Mouse (Mus musculus): ENCODE data around the gene Gm16253.

Gene Gm16253

GRCm38 (mm10) chr3:96573611-96574511 is 2.9 kb upstream of the Gm16253 start:
- DNase-seq (ENCODE audit: low read depth, low spot score), result no peak

DNA sequence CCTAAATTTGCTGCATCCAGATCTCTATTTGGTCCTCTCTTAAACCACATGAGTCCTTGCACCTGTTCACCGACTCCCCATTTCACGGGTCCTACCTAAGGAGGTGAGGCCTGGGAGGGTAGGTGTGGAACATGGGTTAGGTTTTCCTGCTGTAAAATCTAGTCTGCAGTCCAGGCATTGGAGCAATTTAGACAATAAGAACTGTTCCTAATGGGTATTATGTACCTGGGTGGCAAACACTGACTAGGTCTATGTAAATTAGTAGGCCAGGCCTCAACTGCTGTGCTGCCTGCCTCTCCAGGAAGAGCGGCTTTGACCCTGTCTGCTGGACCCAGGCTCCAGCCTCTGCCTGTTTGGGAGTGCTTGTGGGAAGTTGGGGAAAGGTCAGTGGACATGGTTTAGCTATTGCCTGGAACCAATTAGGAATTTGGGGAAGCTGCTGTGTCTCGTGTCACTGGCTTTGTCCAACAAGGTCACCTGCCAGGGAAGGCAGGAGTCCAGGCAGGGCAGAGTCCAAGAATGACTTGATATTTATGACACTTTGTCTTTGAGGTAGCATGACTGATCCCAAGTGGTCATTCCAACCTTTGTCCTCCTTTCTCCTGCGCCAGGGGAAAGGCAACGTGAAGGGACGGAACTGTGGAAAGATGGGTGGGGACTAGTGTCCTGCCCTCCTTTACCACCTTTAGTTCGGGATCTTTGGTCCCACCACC is 1.4 kb upstream of the Gm16253 start:
- no peak for DNase-seq (ENCODE audit: low read depth, low spot score)

GRCm38 (mm10) chr3:96576005-96576658 is 652 bp upstream of the Gm16253 start:
- peak; percentile 83 for DNase-seq (ENCODE audit: low read depth, low spot score)

- DNase-seq (ENCODE audit: low read depth, low spot score), result peak; percentile 80
These were observed 782 bp downstream of the Gm16253 start for GRCm38 (mm10) chr3:96577566-96577965.

GRCm38 (mm10) chr3:96578561-96579238 is 1.9 kb downstream of the Gm16253 start:
- DNase-seq (ENCODE audit: low read depth, low spot score), result no peak

DNA sequence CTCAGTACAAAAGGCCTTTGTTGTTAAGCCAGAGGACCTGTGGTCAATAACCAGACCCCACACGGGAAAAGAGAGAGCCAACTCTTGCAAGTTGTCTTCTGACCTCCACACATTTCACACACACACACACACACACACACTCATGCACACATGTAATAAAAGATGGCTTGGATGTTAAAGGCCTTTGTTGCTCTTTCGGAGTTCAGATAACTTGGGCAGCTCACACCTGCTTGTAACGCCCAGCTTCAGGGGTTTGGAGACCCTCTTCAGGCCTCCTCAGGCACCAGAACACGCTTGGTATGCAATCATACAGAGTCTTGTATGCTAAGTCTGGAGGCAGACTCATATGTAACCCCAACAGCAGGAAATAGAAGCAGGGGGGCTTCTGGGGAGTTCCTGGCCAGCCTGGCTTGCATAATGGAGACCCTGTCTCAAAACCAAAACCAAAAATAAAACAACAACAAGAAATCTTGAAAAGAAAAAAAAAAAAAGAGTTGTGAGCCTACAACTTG is 2.5 kb downstream of the Gm16253 start:
- no peak for DNase-seq (ENCODE audit: low read depth, low spot score)

- peak; percentile 95 for DNase-seq (ENCODE audit: low read depth, low spot score)
These were observed 3.2 kb downstream of the Gm16253 start for GRCm38 (mm10) chr3:96579885-96580454.

GRCm38 (mm10) chr3:96581141-96581540 is 4.4 kb downstream of the Gm16253 start:
- no peak for DNase-seq (ENCODE audit: low read depth, low spot score)

DNA sequence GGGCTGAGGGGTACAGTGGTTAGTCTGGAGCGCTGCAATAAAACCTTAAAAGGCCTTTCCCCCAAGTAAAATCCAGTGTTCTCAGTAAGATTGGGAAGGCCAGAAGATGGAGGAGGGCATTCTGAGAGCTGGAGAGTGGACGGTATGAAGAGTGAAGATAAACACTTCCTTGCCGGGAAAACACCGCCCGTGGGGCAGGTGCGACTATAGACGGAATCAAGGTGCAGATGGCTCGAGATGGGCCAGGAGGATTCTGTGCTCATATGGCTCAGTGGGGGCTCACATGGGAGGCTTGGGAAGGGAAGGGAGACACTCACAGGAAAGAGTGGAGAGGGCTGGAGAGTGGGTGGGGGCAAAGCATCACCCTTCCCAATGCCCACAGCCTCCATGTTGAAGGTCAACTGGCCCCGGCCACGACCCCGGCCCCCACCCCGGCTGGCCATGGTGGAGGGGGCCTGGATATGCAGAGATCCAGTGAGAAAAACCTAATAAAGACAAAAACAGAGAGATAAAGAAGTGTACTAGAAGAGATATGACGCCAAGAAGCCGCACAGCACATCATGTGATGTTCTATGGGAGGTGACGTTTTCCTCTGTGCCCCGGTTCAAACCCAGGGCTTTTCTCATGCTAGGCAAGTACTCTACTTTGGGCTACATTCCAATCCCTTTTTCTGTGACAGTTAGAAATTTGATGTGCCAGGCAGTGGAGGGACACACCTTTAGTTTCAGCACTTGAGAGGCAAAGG is 5.2 kb downstream of the Gm16253 start:
- DNase-seq (ENCODE audit: low read depth, low spot score), result no peak

- no peak for DNase-seq (ENCODE audit: low read depth, low spot score)
These were observed 6.6 kb downstream of the Gm16253 start for GRCm38 (mm10) chr3:96583386-96583785.

DNA sequence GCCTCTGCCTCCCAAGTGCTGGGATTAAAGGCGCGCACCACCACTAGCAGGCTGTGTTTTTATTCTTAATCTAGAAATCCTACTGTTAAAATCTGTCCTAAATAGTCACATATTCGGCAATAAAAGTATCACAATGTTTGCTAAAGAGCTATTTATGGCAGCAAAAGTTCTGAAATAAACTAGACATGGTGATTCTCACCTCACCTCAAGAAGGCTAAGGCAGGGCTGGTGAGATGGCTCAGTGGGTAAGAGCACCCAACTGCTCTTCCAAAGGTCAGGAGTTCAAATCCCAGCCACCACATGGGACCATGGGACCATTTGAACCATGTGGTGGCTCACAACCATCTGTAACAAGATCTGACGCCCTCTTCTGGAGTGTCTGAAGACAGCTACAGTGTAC is 13.9 kb downstream of the Gm16253 start:
- no peak for DNase-seq (ENCODE audit: low read depth, low spot score)

GRCm38 (mm10) chr3:96593374-96593773 is 16.6 kb downstream of the Gm16253 start:
- no peak for DNase-seq (ENCODE audit: low read depth, low spot score)

DNA sequence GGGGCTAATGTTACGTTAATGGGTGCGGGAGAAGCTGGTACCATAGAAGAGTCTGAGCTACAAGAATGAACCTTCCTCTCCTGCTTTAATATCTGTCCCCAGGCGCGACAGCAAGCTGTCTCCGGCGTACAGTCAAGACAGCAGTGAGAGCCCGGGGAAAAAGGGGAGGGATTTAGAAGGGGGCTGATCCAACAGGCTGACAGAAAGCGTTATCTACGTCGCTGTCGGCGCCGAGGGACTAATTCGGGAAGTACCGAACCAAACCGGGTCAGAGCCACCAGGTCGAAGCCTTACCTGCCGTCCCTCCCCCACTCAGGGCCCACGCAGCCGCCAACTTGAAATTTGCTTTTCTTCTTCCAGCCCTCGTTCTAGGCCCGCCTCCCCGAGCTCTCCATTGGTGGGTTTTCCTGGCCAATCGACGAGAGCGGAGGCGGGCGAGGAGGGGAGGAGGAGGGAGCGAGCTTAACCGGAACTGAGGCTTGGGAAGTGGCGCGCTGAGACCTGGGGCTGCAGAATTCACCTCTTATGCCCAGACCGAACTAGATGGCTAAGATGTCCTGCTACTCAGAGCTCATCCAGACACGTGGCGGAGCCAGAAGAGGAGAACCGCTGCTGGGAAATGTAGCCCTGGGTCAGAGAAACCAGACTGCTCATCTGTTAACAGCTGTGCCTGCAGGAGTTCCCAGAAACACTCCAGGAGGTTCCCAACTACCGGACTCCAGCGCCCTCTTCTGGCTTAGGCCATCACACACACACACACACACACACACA is 17.2 kb downstream of the Gm16253 start, which contains the start of gene Polr3gl:
TSS of gene Polr3gl (minus strand) at position 392 of the 771 bp plus-strand sequence.
- peak; percentile 97 for DNase-seq (ENCODE audit: low read depth, low spot score)

GRCm38 (mm10) chr3:96594851-96595250 is 18.1 kb downstream of the Gm16253 start:
- no peak for DNase-seq (ENCODE audit: low read depth, low spot score)

DNA sequence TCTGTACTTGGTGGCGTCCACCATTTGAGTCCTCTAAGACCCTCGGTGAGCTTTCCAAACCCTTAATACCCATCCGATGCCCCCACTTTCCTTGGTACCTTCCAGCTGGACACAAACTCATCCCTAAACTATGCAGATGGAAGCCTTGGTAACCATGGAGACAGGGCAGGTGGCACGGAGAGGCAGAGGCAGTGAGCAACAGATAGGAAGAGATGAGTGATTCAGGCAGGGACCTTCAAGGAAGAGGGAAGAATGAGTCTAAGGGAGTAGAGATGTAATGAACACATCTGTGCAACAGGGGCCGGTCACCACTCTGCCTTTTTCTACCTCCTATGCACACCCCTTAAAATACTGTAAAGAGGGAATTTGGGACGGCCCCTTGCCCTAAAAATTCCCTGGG is 18.9 kb downstream of the Gm16253 start:
- DNase-seq (ENCODE audit: low read depth, low spot score), result no peak

DNA sequence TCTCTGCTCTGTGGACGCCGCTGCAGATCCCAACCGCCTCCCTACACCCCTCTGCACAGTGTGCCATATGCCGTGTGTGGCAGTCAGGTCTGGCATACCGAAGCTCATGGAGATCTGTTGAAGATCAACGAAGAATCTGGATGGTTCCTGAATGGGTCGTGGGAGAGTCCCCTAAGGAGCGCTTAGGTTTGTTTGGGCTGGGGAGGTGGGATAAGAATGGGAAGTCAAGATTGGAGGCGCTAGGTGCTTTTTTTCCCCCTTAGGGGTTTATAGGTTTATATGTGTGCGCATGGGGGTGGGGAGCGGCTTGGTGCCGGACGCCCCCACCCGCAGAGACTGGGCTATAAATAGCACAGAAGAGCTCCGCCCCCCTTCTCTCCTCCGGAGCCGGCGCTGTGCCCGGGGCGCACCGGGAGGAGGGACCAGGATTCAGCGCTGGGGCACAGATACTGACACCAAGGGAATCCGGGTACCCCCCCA is 19.5 kb downstream of the Gm16253 start, which contains the start of gene Ankrd34a:
TSS of gene Ankrd34a (plus strand) at position 409 of the 480 bp plus-strand sequence.
- DNase-seq (ENCODE audit: low read depth, low spot score), result no peak

DNA sequence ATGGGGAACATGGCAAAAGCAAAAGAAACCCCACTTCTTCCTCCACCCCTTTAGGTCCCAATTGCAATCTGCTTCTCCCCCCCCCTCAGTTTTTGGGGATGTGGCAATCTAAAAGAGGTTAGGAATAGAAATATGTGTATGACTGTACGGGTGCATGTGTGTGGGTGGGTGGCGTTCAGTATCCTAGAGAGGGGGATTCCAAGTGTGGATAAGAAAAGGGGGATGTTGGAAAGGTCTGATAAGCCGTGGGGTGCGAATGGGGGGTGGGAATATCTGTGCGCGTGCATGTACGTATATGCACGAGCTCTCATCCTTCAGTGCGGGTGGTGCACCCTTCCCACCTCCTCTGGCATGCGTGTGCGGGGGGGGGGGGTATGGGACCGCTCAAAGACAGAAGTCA is 20.1 kb downstream of the Gm16253 start:
- no peak for DNase-seq (ENCODE audit: low read depth, low spot score)

DNA sequence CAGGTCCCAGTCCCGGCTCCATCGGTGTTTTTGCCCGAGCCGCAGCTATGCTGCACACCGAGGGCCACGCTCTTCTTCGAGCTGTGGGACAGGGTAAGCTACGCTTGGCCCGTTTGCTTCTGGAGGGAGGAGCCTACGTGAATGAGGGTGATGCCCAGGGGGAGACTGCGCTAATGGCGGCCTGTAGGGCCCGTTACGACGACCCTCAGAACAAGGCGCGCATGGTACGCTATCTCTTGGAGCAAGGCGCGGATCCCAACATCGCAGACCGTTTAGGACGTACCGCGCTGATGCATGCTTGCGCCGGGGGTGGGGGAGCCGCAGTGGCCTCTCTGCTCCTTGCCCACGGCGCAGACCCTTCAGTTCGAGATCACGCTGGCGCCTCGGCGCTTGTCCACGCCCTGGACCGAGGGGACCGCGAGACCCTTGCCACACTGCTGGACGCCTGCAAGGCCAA is 20.7 kb downstream of the Gm16253 start:
- peak; percentile 52 for DNase-seq (ENCODE audit: low read depth, low spot score)

Data from ZHBTc4 (cell line).